Mouse (Mus musculus) macrophage (primary cell): Measurements from ENCODE around the gene Sh3glb2. TPM values are rescaled to one million over a fixed set of nuclear protein-coding genes. Genes with fewer than 3 reads are reported as not detected.

ENCODE experiments used
- H3K27ac ChIP-seq: fragments of 350-480 bp; formaldehyde crosslinking; 2 replicates; pipeline ENCODE4 v1.9.0; 2021
- H3K36me3 ChIP-seq: fragments of 350-480 bp; formaldehyde crosslinking; 2 replicates; pipeline ENCODE4 v1.9.0; 2021; ENCODE audit errors: inconsistent target
- H3K4me3 ChIP-seq: fragments of 350-480 bp; formaldehyde crosslinking; 2 replicates; pipeline ENCODE4 v1.9.0; 2021; ENCODE audit errors: inconsistent target
- H3K79me2 ChIP-seq: fragments of 350-480 bp; formaldehyde crosslinking; 2 replicates; pipeline ENCODE4 v1.9.0; 2021; ENCODE audit errors: inconsistent target
- WGBS: methylation state at CpG from one replicate; pipeline ENCODE4 v1.1.7; 2026; ENCODE audit warnings: inconsistent platforms; ENCODE audit not compliant: missing documents; 5-methylcytosine and 5-hydroxymethylcytosine counted together
- polyA plus RNA-seq: library from polyadenylated mRNA; stranded (reverse); fragments of 250-400 nt; gene quantifications from 3 replicates; pipeline ENCODE4 v1.2.4, GENCODE M21; 2018; ENCODE audit warnings: inconsistent platforms
- total RNA-seq, 78 experiments: library from RNA; depleted of rRNA; stranded (reverse); fragments of 250-400 nt; gene quantifications; 1 replicate in 9 of 78; 2 replicates in 24 of 78; 3 replicates in 43 of 78; 4 replicates in 2 of 78; pipeline ENCODE4 v1.2.4; 2018; ENCODE audit warnings: inconsistent platforms in 56 of 78

Sh3glb2 gene
- total RNA-seq (2018; cell fraction: chromatin; rRNA removed), result 100 to 1,000 TPM in 11 of 26 experiments, 10 to 100 TPM in 15; 25.4 to 161 (median 85.8) TPM
- total RNA-seq (2018; cell fraction: cytosol; rRNA removed), result 10 to 100 TPM; 21.0 to 34.8 (median 27.6) TPM
- total RNA-seq (2018; cell fraction: nucleus; rRNA removed), result 10 to 100 TPM; 17.9 to 95.1 (median 49.4) TPM
- polyA plus RNA-seq, result 24.8 to 34.0 TPM (median 33.1 TPM) in 3 replicates

DNA sequence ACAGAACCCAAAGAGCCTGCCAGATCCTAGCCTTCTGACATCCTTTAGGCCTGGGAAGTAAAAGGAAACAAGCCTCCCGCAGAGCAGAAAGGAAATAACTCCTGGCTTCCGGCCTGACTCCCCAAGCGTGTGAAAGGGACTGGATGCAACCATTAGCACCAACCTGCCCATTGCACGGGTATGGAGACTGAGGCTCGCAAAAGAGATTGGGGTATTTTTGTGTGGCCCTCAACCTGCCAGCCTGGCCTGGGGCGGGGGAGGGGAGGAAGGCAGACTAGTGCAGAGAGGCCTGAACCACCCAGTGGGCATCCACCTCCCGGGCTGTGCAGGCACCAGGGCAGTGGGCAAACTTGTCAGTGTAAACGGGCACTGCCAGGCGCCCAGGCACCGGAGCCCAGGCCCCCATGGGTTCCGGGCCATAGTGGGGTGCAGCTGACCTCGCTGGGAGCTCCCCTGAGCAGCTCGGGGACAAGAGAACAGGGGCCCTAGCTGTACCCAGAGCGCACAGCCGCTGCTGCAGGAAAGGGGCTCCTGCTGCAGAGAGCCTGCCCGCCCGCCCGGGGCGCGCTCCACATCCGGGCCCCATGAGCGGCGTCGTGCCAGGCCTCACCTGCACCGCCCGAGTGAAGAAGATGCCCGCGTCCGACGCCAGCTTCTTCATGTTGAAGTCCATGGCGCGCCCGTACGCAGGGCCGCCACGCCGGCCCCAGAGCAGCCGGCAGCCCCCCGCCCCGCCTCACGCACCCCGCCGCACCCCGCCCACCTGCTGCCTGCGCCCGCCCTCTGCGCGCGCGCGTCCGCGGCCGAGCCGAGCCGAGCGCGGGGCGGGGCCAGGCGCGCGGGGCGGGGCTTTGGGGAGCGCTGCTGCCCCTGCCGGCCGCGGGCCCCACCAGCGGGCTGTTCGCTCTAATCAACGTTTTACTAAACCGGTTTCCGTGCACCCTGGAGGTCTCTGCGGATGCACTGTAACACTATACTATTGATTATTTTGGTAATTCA is at the start of gene Sh3glb2:
Sh3glb2 (minus strand) TSS at position 805 of the 999 bp plus-strand sequence.
- H3K4me3 ChIP-seq, result peak within 1 kb of the TSS; percentile 44
- 2% methylated on average over 58 of the region's 73 CpGs for WGBS
- H3K79me2 ChIP-seq, result peaks cover 14% of the 10 kb centered on the region; the same call in 1 of the 2 replicates
- no peak within 1 kb of the TSS for H3K27ac ChIP-seq
- peaks cover 3% of the 10 kb centered on the region for H3K36me3 ChIP-seq

DNA sequence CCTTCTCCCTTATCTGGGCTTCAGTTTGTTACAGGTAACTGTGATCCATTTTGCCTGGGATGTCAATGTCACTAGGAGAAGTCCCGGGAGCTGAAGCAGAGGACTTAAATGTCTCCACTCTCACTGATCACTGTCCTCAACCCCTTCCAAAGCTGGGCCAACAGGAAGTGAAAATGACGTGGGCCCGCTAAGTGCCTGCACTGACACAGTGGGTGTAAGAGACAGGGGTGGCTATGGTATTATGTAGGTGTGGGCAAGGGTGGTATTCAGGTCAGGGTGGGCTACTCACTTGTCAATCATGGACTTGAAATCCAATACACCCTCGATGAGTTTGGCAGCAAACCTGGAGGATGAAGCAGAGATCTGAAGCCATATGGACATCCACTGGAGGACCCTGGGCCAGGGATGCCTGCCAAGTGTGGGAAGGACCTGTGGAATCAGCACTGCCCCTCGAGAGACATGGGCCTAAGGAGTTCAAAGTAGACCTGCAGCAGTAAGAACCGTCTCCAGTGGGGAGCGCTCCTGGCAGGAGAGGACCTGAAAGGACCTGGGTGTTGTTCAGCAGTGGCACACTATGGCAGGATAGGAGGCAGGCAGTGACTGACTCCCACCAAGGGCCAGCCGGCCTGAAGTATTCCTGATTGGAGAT is 49.4 kb upstream of the Sh3glb2 start:
- Histone ChIP-seq H3K4me3 (no peak overlapping the region), H3K79me2 (peaks cover 10% of the 10 kb centered on the region; the same call in 1 of the 2 replicates), H3K36me3 (peaks cover 36% of the 10 kb centered on the region), H3K27ac (peak overlapping the region; percentile 87)
- WGBS, result 71% methylated on average over 8 of the region's 8 CpGs

DNA sequence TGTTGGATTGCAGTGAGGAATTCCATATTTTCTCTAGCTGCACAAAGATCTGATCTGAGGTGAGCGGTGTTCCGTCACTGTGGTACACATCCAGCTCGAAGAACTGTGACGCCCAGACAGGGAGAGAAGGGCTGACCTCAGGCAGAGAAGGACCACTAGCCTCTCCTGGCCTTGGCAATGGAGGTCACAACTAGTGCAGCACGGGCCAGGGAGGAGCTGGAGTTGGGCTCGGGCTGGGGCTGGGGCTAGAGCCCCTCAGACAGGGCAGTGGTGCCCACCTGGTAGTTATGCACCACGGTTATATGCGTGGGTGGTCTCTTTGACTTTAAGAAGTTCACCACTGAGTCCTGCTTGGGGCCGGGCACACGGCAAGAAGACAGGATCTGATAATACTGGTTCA is 48.6 kb upstream of the Sh3glb2 start:
- 98% methylated on average over 10 of the region's 10 CpGs for WGBS
- H3K4me3 ChIP-seq, result no peak overlapping the region
- H3K27ac ChIP-seq, result peak overlapping the region; percentile 87
- peaks cover 44% of the 10 kb centered on the region for H3K36me3 ChIP-seq
- peaks cover 2% of the 10 kb centered on the region; the same call in 1 of the 2 replicates for H3K79me2 ChIP-seq

DNA sequence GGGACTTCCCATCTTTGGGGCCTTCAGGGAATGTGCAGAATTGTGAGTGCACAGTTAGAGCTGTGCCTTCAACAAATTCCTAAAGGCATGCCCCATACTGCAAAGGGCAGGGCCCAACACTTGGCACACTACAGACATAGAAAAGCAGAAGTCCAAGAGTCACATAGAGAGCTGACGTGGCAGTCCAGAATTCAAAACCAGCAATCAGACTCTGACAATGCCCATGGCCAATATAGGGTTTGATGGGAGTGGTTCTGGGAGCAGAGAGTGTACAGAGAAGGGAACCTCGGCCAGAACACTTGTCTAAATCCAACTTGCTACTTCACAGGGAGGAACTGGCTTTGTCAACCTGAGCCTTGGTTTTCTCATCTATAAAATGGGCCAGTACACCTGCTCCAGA is 48.1 kb upstream of the Sh3glb2 start:
- H3K79me2 ChIP-seq, result no peaks in the 10 kb centered on the region
- no peak overlapping the region for H3K4me3 ChIP-seq
- H3K27ac ChIP-seq, result peak overlapping the region; percentile 87
- WGBS, result 15% methylated on average over 2 of the region's 2 CpGs
- H3K36me3 ChIP-seq, result peaks cover 49% of the 10 kb centered on the region

DNA sequence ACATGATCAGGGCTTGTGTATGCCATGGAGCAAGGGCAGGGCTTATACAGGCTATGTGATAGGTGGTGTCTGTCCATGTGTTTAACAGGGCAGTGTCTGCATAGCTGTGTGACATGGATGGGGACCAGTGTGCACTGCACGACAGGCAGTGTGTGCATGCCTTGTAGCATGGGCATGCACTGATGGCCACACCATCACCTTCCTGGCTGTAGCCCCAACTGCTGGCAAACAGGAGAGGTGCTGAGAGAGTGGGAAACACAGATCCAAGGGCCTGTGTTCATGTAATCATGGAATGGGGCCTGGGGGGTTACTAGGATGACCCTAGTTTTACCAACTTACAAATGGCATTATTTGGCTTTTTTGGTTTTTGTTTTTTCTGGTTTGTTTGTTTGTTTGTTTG is 44.7 kb upstream of the Sh3glb2 start:
- 100% methylated on average over 1 of the region's 1 CpGs for WGBS
- Histone ChIP-seq H3K4me3 (no peak overlapping the region), H3K27ac (no peak overlapping the region), H3K79me2 (no peaks in the 10 kb centered on the region), H3K36me3 (peaks cover 55% of the 10 kb centered on the region)

DNA sequence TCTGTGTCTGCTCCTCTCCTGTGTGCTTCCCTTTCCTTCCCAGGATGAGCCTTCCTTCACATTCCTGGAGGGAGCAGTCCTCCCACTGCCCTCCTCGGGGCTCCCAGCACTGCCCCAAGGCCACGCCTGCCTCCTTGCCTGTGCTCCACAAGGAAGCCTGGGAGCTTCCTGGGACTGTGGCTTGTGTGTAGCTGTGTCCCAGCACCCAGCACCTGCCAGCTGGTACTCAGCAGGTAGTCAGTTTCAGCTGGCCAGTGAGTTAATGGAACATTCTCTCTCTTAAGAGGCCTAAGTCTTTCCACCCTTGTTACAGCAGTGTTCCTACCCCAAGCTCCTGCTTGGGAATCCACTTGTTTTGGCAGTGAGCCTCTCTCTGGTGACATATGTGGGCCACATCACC is 43.7 kb upstream of the Sh3glb2 start:
- no peak overlapping the region for H3K27ac ChIP-seq
- H3K36me3 ChIP-seq, result peaks cover 65% of the 10 kb centered on the region
- 100% methylated on average over 2 of the region's 2 CpGs for WGBS
- H3K4me3 ChIP-seq, result no peak overlapping the region
- no peaks in the 10 kb centered on the region for H3K79me2 ChIP-seq

- peaks cover 70% of the 10 kb centered on the region for H3K36me3 ChIP-seq
- no peak overlapping the region for H3K4me3 ChIP-seq
- no peaks in the 10 kb centered on the region for H3K79me2 ChIP-seq
- 92% methylated on average over 8 of the region's 9 CpGs for WGBS
- H3K27ac ChIP-seq, result no peak overlapping the region
These were observed 43.3 kb upstream of the Sh3glb2 start for GRCm38 (mm10) chr2:30402351-30402826.

GRCm38 (mm10) chr2:30401581-30401980 is 42.4 kb upstream of the Sh3glb2 start:
- H3K79me2 ChIP-seq, result no peaks in the 10 kb centered on the region
- no peak overlapping the region for H3K4me3 ChIP-seq
- peaks cover 78% of the 10 kb centered on the region for H3K36me3 ChIP-seq
- 100% methylated on average over 1 of the region's 1 CpGs for WGBS
- no peak overlapping the region for H3K27ac ChIP-seq

DNA sequence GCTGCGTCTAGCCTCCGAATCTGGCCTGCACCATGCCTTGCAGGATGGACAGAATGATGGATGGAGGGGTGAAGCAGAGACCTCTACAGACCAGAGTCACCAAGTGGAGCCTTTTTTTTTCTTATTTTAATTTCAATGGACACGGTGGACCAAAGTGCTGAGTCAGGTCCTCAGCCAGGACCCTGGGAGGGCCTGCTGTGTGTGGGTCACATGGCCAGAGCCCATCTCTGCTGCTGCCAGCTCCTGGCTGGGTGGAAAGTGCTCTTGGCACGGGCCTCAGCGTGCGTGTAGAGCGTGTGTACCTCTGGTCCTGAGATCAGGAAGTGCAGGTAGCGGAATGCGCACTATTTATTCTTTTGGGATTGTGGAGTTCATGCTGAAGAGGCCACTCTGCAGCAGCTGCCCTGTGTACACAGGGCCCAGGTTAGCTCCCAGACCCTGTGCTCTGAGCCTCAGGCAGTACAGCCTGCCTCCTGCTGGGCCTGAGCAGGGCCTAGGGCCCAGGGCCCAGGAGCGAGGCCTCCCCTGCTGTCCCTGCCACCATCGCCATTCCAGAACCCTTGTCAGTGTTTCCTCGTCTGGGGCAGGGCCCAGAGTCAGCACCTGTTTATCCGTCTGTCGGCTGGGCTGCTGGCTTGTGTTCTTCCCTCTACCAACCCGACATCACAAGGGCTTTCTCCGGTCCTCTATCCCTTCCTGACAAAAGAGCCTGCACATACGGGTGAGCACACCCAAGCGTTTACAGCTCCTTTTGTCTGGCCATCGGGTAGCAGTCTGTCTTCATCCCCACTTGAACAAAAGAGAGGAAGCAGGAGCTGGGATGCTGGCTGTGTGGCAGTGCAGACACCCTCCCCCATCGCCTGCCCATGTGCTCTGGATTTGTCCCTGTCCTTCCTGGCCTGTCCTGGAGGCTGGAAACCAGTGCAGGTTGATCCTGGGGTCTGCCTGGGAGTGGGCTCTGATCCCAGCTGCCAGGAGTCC is 40.3 kb upstream of the Sh3glb2 start:
- WGBS, result 91% methylated on average over 20 of the region's 20 CpGs
- no peak overlapping the region for H3K4me3 ChIP-seq
- peaks cover 17% of the 10 kb centered on the region for H3K79me2 ChIP-seq
- no peak overlapping the region for H3K27ac ChIP-seq
- peaks cover 69% of the 10 kb centered on the region for H3K36me3 ChIP-seq

GRCm38 (mm10) chr2:30397986-30398512 is 38.9 kb upstream of the Sh3glb2 start:
- Histone ChIP-seq H3K4me3 (no peak overlapping the region), H3K79me2 (peaks cover 32% of the 10 kb centered on the region), H3K27ac (no peak overlapping the region), H3K36me3 (peaks cover 57% of the 10 kb centered on the region)
- 99% methylated on average over 10 of the region's 10 CpGs for WGBS

DNA sequence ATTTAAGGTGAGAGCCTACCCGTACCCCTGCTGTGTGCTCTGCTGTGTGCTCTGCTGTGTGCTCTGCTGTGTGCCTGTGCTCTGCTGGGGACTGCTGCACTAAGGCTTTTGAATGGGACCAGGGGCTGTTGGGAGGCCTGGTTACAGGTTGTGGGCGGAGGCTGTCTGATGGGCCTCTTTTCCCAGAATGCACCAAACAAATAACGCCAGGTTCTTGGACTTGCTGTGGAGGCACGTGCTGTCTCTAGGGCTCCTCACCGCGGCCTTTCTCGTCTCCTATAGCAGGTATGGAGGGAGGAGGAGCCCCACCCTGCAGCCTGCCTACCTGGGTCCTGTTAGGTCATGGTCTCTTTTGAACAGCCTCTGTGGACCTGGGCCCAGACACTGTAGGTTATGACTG is 37.1 kb upstream of the Sh3glb2 start:
- Histone ChIP-seq H3K79me2 (peaks cover 32% of the 10 kb centered on the region), H3K4me3 (no peak overlapping the region), H3K27ac (no peak overlapping the region), H3K36me3 (peaks cover 45% of the 10 kb centered on the region; the same call in 1 of the 2 replicates)
- 94% methylated on average over 7 of the region's 7 CpGs for WGBS

- Histone ChIP-seq H3K36me3 (peaks cover 43% of the 10 kb centered on the region; the same call in 1 of the 2 replicates), H3K4me3 (no peak overlapping the region), H3K27ac (peak overlapping the region; percentile 19; the same call in 1 of the 2 replicates), H3K79me2 (peaks cover 32% of the 10 kb centered on the region)
- WGBS, result 91% methylated on average over 7 of the region's 7 CpGs
These were observed 36.6 kb upstream of the Sh3glb2 start for GRCm38 (mm10) chr2:30395757-30396156.

GRCm38 (mm10) chr2:30393370-30393656 is 34.2 kb upstream of the Sh3glb2 start:
- 80% methylated on average over 1 of the region's 1 CpGs for WGBS

More at GRCm38 (mm10) chr2:30393370-30393656, 34.2 kb upstream of the Sh3glb2 start:
- Histone ChIP-seq H3K27ac (peak overlapping the region; percentile 71), H3K79me2 (peaks cover 32% of the 10 kb centered on the region), H3K36me3 (peaks cover 19% of the 10 kb centered on the region; the same call in 1 of the 2 replicates), H3K4me3 (peak overlapping the region; percentile 55)
